Mouse (Mus musculus) liver, postnatal 0 days (tissue): ENCODE data around the gene Phlda2.

ENCODE experiments used
- CTCF ChIP-seq: sonication (generic); IDR thresholded peaks from 2 replicates; pipeline ENCODE4 v1.5.1; 2016; ENCODE audit warnings: antibody characterized with exemption, low read depth
- EP300 ChIP-seq: IDR thresholded peaks from 2 replicates; pipeline ENCODE4 v1.6.1; 2016; ENCODE audit warnings: antibody characterized with exemption, low read depth, mild to moderate bottlenecking

DNA sequence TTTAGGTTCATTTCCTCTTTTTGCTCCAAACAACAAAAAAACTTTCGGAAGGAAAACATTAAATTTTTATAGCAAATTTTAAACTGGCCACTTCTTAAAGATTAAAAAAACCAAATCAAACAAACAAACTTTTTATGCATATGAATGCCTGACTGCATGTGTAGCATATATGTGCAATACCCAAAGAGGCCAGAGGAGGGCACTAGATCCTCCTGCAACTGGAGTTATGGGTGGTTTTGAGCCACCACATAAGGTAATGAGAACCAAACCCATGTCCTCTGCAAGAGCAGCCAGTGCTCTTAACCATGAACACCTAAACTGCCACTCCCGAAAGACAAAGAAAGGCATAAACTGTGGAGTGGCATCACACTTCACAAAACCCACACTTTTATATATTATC is 41.4 kb upstream of the Phlda2 start:
- TF ChIP-seq CTCF, result peak; percentile 80
- TF ChIP-seq EP300, result no peak
